Mouse (Mus musculus): ENCODE results near the gene Elob. TPM values are rescaled to one million over a fixed set of nuclear protein-coding genes. Genes with fewer than 3 reads are reported as not detected.

The Elob gene
- 89.4 to 137 TPM (median 96.5 TPM) in 3 replicates for total RNA-seq (2017)

- ATAC-seq (replicated peaks; ENCODE audit: insufficient number of reproducible peaks, low FRiP score, low TSS enrichment, poor library complexity, severe bottlenecking), result peak; percentile 82
These were observed at the start of gene Elob for GRCm38 (mm10) chr17:23829064-23829619. Gene Elob (minus strand): TSS chr17:23829136.

DNA sequence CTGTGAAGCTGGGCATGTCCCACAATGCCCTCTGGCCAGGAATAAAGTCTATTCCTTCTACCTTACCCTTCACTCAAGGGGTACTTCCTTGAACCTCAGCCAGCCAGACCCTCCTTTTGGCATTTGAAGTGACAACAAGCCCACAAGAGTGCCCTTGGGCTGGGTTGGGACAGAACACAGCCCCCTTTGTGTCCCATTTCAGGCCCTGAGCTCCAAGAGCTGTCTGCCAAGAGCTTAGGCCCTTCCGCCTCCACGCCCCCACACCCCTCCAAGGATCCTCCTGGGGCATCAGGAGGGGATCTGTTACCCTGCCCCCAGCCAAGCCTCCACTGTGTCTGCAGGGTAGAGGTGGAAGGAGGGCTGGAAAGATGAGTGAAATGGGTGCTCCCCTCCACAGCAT is 48.2 kb upstream of the Elob start:
- ATAC-seq (replicated peaks; ENCODE audit: insufficient number of reproducible peaks, low FRiP score, low TSS enrichment, poor library complexity, severe bottlenecking), result no peak

DNA sequence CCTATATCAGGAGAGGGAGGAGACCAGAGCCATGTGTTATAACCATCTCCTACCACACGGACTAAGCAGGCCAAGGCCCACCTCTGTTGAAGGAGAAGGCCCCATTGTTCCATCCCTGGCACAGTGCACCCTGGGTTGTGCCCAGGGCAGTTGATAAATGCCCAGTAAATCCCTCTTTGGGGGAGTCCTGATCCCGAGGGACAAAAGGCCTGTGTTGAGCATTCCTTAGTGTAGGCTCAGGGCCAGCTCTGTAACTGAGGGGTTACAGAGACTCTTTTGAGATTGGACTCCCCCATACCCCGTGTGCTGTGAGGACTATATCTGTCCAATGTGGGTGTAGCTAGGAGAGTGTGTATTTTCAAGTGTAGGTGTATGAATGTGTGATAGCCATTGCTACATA is 47.8 kb upstream of the Elob start:
- no peak for ATAC-seq (replicated peaks; ENCODE audit: insufficient number of reproducible peaks, low FRiP score, low TSS enrichment, poor library complexity, severe bottlenecking)

GRCm38 (mm10) chr17:23873884-23874856 is 45.2 kb upstream of the Elob start:
- ATAC-seq (replicated peaks; ENCODE audit: insufficient number of reproducible peaks, low FRiP score, low TSS enrichment, poor library complexity, severe bottlenecking), result peak; percentile 54; the same call in 1 of the 2 replicates

DNA sequence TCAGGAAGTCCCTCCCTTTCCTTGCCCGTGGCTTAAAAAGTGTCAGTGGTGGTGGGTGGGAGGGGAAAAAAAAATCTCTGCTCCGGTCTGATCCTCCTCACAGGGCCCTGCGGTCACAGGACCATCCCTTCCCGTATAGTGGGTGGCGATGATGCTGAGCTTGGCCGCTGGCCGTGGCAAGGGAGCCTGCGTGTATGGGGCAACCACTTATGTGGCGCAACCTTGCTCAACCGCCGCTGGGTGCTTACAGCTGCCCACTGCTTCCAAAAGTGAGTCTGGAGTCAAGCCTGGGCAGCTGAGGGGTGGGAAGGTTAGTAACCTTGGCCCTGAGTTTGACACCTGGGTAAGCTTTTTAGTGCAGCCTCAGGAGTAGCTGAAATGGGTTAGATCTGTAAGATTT is 39.6 kb upstream of the Elob start:
- peak; percentile 45; the same call in 1 of the 2 replicates for ATAC-seq (replicated peaks; ENCODE audit: insufficient number of reproducible peaks, low FRiP score, low TSS enrichment, poor library complexity, severe bottlenecking)

GRCm38 (mm10) chr17:23867756-23868155 is 38.8 kb upstream of the Elob start, which contains the start of gene Prss21:
Gene Prss21 (plus strand): TSS chr17:23868056.
- no peak for ATAC-seq (replicated peaks; ENCODE audit: insufficient number of reproducible peaks, low FRiP score, low TSS enrichment, poor library complexity, severe bottlenecking)

DNA sequence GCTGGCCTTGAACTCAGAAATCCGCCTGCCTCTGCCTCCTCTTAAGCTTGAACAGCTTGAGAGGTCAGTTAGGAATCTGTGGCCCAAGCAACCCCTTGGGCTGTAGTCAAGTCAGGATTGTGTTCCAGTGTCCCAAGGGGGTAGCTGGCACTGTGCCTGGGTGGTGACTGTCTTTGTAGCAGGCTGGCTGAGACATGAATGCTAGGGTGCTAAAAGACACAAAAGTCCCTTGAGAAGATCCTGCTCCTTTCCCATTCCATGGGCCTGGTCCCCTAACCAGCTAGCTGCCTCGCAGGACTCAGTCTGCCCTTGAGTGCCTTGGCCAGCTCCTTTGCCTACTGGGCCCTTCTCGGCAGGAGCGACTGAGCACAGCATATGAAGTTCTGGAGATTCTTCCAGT is 34.0 kb upstream of the Elob start:
- ATAC-seq (replicated peaks; ENCODE audit: insufficient number of reproducible peaks, low FRiP score, low TSS enrichment, poor library complexity, severe bottlenecking), result no peak

DNA sequence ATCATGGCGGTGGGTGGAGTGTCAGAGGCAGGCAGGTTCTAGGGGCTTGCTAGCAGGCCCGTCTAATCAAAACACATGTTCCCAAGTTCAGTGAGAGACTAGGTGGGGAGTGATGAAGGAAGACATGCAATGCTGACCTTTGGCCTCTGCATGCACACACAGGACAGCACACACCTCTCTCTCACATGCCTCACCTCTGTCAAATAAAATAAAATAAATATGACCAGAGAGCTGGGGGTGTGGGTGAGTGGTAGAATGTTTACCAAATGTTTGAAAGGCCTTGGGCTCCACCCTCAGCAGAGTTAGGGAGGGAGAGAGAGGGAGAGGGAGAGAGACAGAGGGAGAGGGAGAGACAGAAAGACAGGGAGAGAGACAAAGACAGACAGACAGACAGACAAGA is 29.0 kb upstream of the Elob start:
- ATAC-seq (replicated peaks; ENCODE audit: insufficient number of reproducible peaks, low FRiP score, low TSS enrichment, poor library complexity, severe bottlenecking), result no peak

DNA sequence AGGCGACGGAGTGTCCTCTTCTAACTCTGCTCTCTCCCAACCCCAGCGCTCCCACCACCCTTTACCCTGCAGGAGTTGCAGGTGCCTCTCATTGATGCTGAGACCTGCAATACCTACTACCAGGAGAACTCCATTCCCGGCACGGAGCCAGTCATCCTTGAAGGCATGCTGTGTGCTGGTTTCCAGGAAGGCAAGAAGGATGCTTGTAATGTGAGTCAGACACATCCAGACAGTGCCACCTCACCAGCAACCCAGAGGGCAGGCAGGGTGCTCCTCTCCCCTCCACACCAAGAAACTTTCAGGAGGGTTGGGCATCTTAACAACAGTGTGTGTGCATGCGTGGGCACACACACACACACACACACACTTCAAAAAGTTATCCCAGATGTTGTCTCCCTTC is 28.3 kb upstream of the Elob start:
- no peak for ATAC-seq (replicated peaks; ENCODE audit: insufficient number of reproducible peaks, low FRiP score, low TSS enrichment, poor library complexity, severe bottlenecking)

DNA sequence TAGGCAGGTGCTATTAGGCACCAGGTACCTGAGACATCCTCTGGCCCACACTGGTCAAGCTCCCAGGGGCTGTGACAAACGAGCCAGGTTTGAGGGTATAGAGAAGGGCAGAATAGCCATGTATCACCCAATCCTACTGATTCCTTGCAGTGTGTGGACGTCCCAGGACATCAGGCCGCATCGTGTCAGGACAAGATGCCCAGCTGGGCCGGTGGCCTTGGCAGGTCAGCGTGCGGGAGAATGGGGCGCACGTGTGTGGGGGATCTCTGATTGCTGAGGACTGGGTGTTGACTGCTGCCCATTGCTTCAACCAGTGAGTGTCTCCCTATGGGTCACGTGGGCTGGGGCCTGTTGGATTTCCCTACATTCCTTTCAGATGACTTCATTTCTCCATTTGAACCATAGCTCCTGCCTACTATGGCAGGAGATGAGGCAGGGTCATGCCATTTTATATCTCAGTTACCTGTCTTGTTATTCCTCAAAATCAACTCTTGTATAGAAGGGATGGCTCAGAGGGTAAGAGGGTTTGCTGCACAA is 25.4 kb upstream of the Elob start:
- no peak for ATAC-seq (replicated peaks; ENCODE audit: insufficient number of reproducible peaks, low FRiP score, low TSS enrichment, poor library complexity, severe bottlenecking)

- ATAC-seq (replicated peaks; ENCODE audit: insufficient number of reproducible peaks, low FRiP score, low TSS enrichment, poor library complexity, severe bottlenecking), result 0 out of 2 replicates have a peak, but pooled peaks have one; percentile 41
These were observed 24.4 kb upstream of the Elob start for GRCm38 (mm10) chr17:23853292-23853691.

DNA sequence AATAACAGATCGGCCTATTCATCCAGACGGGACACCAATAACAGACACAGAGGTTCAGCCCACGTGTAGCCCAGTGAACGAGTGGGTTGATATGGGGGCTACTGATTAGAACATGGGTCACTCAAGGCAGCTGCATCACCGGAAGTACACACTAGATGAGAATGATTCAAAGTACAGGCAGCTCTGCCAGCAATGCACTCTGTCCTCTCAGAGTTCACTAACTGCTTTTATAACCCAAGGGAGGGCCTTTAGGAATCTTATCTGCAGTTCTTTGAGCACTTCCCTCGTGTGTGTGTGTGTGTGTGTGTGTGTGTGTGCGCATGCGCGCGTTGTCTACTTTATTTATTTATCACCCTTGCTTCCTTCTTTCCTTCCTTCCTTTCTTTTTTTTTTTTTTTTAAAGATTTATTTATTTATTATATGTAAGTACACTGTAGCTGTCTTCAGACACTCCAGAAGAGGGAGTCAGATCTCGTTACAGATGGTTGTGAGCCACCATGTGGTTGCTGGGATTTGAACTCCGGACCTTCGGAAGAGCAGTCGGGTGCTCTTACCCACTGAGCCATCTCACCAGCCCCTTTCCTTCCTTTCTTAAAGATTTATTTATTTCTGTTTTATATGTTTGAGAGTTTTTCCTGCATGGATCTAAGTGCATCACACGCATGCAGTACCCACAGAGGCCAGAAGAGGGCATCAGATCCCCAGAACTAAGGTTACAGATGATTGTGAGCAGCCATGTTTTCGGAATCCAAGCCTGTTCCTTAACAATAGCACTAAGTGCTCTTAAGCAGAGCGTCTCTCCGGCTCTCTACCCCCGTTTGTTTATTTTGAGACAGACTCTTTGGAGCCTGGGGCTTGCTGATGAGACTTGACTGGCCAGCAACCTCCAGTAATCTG is 22.2 kb upstream of the Elob start:
- ATAC-seq (replicated peaks; ENCODE audit: insufficient number of reproducible peaks, low FRiP score, low TSS enrichment, poor library complexity, severe bottlenecking), result no peak; the same call in 1 of the 2 replicates

DNA sequence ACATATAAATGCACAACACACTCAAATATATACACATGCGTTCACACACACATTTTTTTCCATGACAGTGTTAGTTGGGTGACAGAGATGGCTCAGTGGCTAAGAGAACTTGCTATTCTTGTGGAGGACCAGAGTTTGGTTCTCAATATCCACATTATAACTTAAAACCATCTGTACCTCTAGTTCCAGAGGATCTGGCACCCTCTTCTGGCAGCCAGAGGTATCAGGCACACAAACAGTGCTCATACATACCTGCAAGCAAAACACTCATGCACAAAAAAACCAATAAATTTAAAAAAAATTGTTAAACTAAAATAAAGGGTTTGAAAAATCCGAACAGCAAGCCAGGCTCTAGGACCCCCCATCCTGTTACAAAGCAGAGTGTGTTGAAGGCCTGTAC is 21.1 kb upstream of the Elob start:
- no peak for ATAC-seq (replicated peaks; ENCODE audit: insufficient number of reproducible peaks, low FRiP score, low TSS enrichment, poor library complexity, severe bottlenecking)

GRCm38 (mm10) chr17:23843812-23844273 is 14.9 kb upstream of the Elob start, which contains the start of the genes Prss32 and Prss41:
Gene Prss32 (plus strand): TSS chr17:23843855.
Gene Prss41 (minus strand): TSS chr17:23844172.
- peak; percentile 43; the same call in 1 of the 2 replicates for ATAC-seq (replicated peaks; ENCODE audit: insufficient number of reproducible peaks, low FRiP score, low TSS enrichment, poor library complexity, severe bottlenecking)

DNA sequence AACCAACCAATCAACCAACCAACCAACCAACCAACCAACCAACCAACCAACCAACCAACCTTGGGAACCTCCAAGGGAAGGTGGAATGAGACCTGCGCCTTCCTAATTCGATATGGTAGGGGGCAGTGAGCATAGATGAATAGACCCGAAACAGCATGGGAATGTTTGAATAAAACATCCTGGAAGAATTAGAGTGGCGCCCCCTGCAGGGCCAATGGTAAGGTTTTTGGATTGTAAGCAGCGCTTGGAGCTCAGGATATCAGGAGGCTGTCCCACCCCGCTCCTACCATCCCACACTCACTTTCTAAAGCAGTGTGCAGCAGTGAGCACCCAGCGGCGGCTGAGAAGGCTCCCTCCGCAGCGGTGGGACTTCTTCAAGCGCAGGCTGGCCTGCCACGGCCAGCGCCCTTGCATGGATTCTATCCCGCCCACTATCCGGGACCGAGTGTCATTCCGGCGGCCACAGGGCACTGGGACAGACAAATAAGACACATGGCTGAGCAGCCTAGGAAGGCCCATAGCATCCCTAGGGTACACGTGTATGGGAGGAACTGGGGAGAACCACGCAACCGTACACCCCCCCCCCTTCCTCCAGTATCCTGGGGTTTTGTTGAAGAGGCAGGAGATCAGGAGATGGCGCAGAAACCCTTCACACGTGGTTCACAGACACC is 14.3 kb upstream of the Elob start:
- ATAC-seq (replicated peaks; ENCODE audit: insufficient number of reproducible peaks, low FRiP score, low TSS enrichment, poor library complexity, severe bottlenecking), result no peak

DNA sequence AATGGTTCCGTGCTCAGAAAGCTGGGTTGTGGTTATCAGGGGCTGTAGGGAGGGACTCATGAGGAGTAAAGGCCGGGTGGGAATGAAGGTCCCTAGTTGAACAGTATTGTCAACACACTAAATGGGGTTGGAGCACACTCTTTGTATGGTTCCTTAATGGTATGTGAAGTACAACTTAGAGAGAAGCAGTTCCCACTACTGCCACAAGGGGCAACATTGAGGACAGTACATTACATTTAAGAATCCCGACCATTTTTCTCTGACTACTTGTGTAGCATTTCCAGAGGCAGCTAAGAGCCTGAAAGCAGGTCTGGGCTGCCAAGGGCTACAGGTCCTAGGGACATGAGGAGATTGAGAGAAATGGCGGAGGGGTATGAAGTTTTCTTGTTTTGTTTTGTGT is 12.2 kb upstream of the Elob start:
- peak; percentile 71 for ATAC-seq (replicated peaks; ENCODE audit: insufficient number of reproducible peaks, low FRiP score, low TSS enrichment, poor library complexity, severe bottlenecking)

DNA sequence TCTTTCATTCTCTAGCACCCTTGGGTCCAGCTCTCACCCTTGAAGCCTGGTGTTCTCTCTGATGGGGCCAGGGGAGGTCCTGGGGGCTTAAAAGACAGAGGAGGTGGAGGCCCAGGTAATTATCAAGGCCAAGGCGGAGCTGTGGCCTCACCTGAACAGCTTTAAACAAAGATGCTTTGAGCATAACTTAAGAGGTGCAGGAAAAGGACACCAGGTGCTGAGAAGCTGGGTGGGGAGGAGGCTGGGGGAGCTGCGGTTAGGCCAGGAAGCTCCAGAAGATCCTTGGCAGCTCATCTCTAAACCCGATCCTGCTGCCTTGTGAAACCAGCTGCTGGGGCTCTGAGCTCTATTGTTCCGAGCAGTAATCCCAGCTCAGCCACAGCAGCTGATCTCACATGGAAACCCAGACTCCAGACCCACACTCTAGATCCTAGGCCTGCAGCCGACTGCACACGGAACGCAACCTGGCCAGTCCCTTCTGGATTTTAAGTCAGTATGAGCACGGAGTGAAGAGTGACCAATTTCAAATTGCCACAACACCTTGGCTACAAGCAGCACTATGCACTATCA is 7.2 kb upstream of the Elob start, which contains the start of gene Prss33:
Prss33 (minus strand) TSS at position 51 of the 570 bp plus-strand sequence.
- ATAC-seq (replicated peaks; ENCODE audit: insufficient number of reproducible peaks, low FRiP score, low TSS enrichment, poor library complexity, severe bottlenecking), result no peak

DNA sequence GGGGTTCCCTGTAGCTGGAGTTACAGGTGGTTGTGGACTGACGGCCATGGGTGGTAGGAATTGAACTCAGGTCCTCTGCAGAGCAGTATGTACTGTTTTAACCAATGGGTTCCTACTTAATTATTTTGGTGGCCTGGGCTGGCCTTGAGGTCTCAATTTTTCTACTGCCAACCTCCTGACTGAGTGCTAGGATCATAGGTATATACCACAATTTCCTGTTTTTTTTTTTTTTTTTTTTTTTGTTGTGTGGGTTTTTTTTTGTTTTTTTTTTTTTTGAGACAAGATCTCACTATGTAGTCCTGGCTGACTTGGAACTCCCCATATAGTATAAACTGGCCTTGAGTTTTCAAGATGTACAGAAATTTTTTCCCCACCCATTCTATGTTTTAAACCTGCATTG is 2.3 kb upstream of the Elob start:
- ATAC-seq (replicated peaks; ENCODE audit: insufficient number of reproducible peaks, low FRiP score, low TSS enrichment, poor library complexity, severe bottlenecking), result no peak

Data from monocyte, adult 5-6 weeks (primary cell).